ENCODE assay signal across 9 mouse cellular contexts in the genomic region with DNA sequence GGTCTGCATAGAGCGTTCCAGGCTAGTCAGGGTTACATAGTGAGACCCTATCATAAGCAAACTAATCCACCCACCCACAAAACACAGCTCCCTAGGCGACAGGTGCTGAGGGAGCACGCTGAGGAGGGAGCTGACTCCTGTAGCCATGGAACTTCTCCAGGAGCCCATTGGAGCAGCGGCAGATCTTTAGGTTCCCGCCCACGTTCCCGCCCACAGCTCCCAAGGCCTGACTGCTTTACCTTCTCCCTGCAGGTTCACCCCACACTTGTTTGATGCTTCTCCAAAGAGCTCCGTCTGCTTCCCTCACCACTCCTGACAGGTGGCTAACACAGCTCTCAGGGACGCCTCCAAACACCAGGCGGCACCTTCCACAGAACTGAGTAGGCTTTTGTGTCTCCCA. TPM values are rescaled to one million over a fixed set of nuclear protein-coding genes. Genes with fewer than 3 reads are reported as not detected.
DNase-seq lines count a peak whose midpoint lies in the region; ATAC-seq lines count a peak whose summit lies in the region.
"Had no signal": no experiment of that assay in that cellular context is flagged by ENCODE, and none has a peak within 500 bp of the region (broad histone marks: within the 10 kb centered on the region; RNA-seq: fewer than 3 reads in every experiment).

No protein-coding gene starts in this region.

- no peak for DNase-seq in kidney, adult 8-10 months
- DNase-seq in brain, adult 2 months (ENCODE audit: low read depth, low spot score), result peak; percentile 90
- no peak for DNase-seq in hindbrain, embryonic 11.5 days (ENCODE audit: low spot score)
- DNase-seq in yolk sac, embryonic 10.5 days (ENCODE audit: low spot score), result no peak

- H3K4me1 ChIP-seq in kidney, embryonic 14.5 days (ENCODE audit: control insufficient read depth, insufficient read depth, low read length), result no peaks in the 10 kb centered on the region
- peaks cover 5% of the 10 kb centered on the region; the same call in 1 of the 2 replicates for H3K4me1 ChIP-seq in kidney, embryonic 16.5 days (ENCODE audit: insufficient read depth, low read length)
- H3K4me1 ChIP-seq in lung, embryonic 16.5 days (replicated peaks; ENCODE audit: control insufficient read depth, insufficient read depth, low read length), result no peaks in the 10 kb centered on the region
- H3K4me1 ChIP-seq in hindbrain, embryonic 11.5 days (replicated peaks; ENCODE audit: control insufficient read depth, insufficient read depth, low read length), result no peaks in the 10 kb centered on the region
- H3K4me1 ChIP-seq: liver, embryonic 15.5 days had no signal

- no peaks in the 10 kb centered on the region; the same call in 1 of the 2 replicates for H3K27me3 ChIP-seq in kidney, embryonic 14.5 days (ENCODE audit: control insufficient read depth, insufficient read depth, low read length)
- H3K27me3 ChIP-seq in kidney, embryonic 16.5 days (ENCODE audit: insufficient read depth, low read length), result peaks cover 8% of the 10 kb centered on the region; the same call in 1 of the 2 replicates
- H3K27me3 ChIP-seq in lung, embryonic 16.5 days (ENCODE audit: control insufficient read depth, insufficient read depth, low read depth, low read length), result no peaks in the 10 kb centered on the region
- H3K27me3 ChIP-seq in hindbrain, embryonic 11.5 days (ENCODE audit: control insufficient read depth, insufficient read depth, low read length), result no peaks in the 10 kb centered on the region

- no peak overlapping the region for H3K9ac ChIP-seq in kidney, embryonic 14.5 days (ENCODE audit: low read depth, low read length)
- H3K9ac ChIP-seq in kidney, embryonic 16.5 days (replicated peaks; ENCODE audit: low read length), result peak overlapping the region; percentile 16; the same call in 1 of the 2 replicates
- no peak overlapping the region for H3K9ac ChIP-seq in lung, embryonic 16.5 days (ENCODE audit: low read length)
- H3K9ac ChIP-seq in hindbrain, embryonic 11.5 days (ENCODE audit: low read depth, low read length), result no peak overlapping the region
- H3K9ac ChIP-seq: liver, embryonic 15.5 days had no signal

- 14% methylated on average over 10 of the region's 10 CpGs for whole genome bisulfite sequencing in kidney, embryonic 14.5 days
- 16% methylated on average over 10 of the region's 10 CpGs for WGBS in kidney, embryonic 16.5 days
- WGBS in lung, embryonic 16.5 days, result 16% methylated on average over 10 of the region's 10 CpGs
- 29% methylated on average over 10 of the region's 10 CpGs for WGBS in hindbrain, embryonic 11.5 days

- no peaks in the 10 kb centered on the region for H3K36me3 ChIP-seq in kidney, embryonic 14.5 days (ENCODE audit: control insufficient read depth, insufficient read depth, low read length)
- no peaks in the 10 kb centered on the region for H3K36me3 ChIP-seq in kidney, embryonic 16.5 days (ENCODE audit: insufficient read depth, low read length)
- H3K36me3 ChIP-seq in lung, embryonic 16.5 days (ENCODE audit: control insufficient read depth, insufficient read depth, low read length), result no peaks in the 10 kb centered on the region
- no peaks in the 10 kb centered on the region for H3K36me3 ChIP-seq in hindbrain, embryonic 11.5 days (ENCODE audit: control insufficient read depth, insufficient read depth, low read length)
- H3K36me3 ChIP-seq: liver, embryonic 15.5 days had no signal

- ATAC-seq in kidney, embryonic 14.5 days (ENCODE audit: low FRiP score, low TSS enrichment), result peak; percentile 46; the same call in 1 of the 2 replicates
- ATAC-seq in kidney, embryonic 16.5 days (ENCODE audit: low FRiP score, low TSS enrichment), result 0 out of 2 replicates have a peak, but pooled peaks have one; percentile 31
- peak; percentile 30; the same call in 1 of the 2 replicates for ATAC-seq in lung, embryonic 16.5 days (ENCODE audit: low read depth)
- no peak for ATAC-seq in hindbrain, embryonic 11.5 days (ENCODE audit: low FRiP score)
- no peak for ATAC-seq in megakaryocyte progenitor cell, adult 5-6 weeks (replicated peaks; ENCODE audit: poor library complexity)

- H3K9me3 ChIP-seq in kidney, embryonic 14.5 days (ENCODE audit: control insufficient read depth, low read length), result peaks cover under 1% of the 10 kb centered on the region; the same call in 1 of the 2 replicates
- H3K9me3 ChIP-seq in kidney, embryonic 16.5 days (ENCODE audit: low read length), result 0 out of 2 replicates have a peak, but pooled peaks cover under 1% of the 10 kb centered on the region
- H3K9me3 ChIP-seq in lung, embryonic 16.5 days (ENCODE audit: control insufficient read depth, low read length), result no peaks in the 10 kb centered on the region
- no peaks in the 10 kb centered on the region for H3K9me3 ChIP-seq in hindbrain, embryonic 11.5 days (ENCODE audit: control insufficient read depth, low read length)
- H3K9me3 ChIP-seq: liver, embryonic 15.5 days had no signal

- no peak overlapping the region for H3K4me3 ChIP-seq in kidney, embryonic 14.5 days (ENCODE audit: low read length)
- H3K4me3 ChIP-seq in kidney, embryonic 16.5 days (ENCODE audit: low read length), result peak overlapping the region; percentile 29
- H3K4me3 ChIP-seq in lung, embryonic 16.5 days (ENCODE audit: low read length), result 0 out of 2 replicates have a peak overlapping the region, but pooled peaks have one; percentile 14
- no peak overlapping the region for H3K4me3 ChIP-seq in hindbrain, embryonic 11.5 days (ENCODE audit: low read depth, low read length)
- H3K4me3 ChIP-seq: liver, embryonic 15.5 days had no signal

- no peak overlapping the region for H3K27ac ChIP-seq in kidney, embryonic 14.5 days (ENCODE audit: low read depth, low read length)
- H3K27ac ChIP-seq in kidney, embryonic 16.5 days (ENCODE audit: low read length), result no peak overlapping the region
- no peak overlapping the region for H3K27ac ChIP-seq in lung, embryonic 16.5 days (ENCODE audit: low read length)
- H3K27ac ChIP-seq in hindbrain, embryonic 11.5 days (ENCODE audit: low read depth, low read length), result no peak overlapping the region
- H3K27ac ChIP-seq: liver, embryonic 15.5 days had no signal

- H3K4me2 ChIP-seq in kidney, embryonic 14.5 days (replicated peaks; ENCODE audit: low read depth, low read length), result peak overlapping the region; percentile 13
- H3K4me2 ChIP-seq in kidney, embryonic 16.5 days (replicated peaks; ENCODE audit: low read depth, low read length), result peak overlapping the region; percentile 48
- H3K4me2 ChIP-seq in lung, embryonic 16.5 days (ENCODE audit: low read depth, low read length), result peak overlapping the region; percentile 32
- H3K4me2 ChIP-seq in hindbrain, embryonic 11.5 days (replicated peaks; ENCODE audit: low read depth, low read length), result no peak overlapping the region
- H3K4me2 ChIP-seq: liver, embryonic 15.5 days had no signal

RNA-seq across cellular contexts. Expression of a gene that starts 40.9 kb away (rescaled TPM):
- polyA plus RNA-seq in kidney, embryonic 14.5 days (2014; fragmentation: Nextera tagmentation; extraction: Ambion mirVana), result 139 and 234 TPM in 2 replicates
- polyA plus RNA-seq in kidney, embryonic 16.5 days (2015; fragmentation: Nextera tagmentation; extraction: Ambion mirVana), result 251 and 263 TPM in 2 replicates
- polyA plus RNA-seq in lung, embryonic 16.5 days (2015; fragmentation: Nextera tagmentation; extraction: Ambion mirVana), result 226 and 238 TPM in 2 replicates
- 171 and 175 TPM in 2 replicates for polyA plus RNA-seq in hindbrain, embryonic 11.5 days (2014; fragmentation: Nextera tagmentation; extraction: Ambion mirVana)
- 132 and 143 TPM in 2 replicates for total RNA-seq in megakaryocyte progenitor cell, adult 5-6 weeks (2015)
- total RNA-seq in megakaryocyte progenitor cell, adult 5-6 weeks (2017), result 79.5 and 86.6 TPM in 2 replicates

Comparison
In these comparisons a context has a peak if more than half of its experiments do, and no peak if none do; other contexts are left out.
1. H3K4me3 ChIP-seq: peak in kidney, embryonic 16.5 days (single experiment) and lung, embryonic 16.5 days (single experiment); none in kidney, embryonic 14.5 days (single experiment) and hindbrain, embryonic 11.5 days (single experiment).
2. ATAC-seq: peak in kidney, embryonic 14.5 days (single experiment), kidney, embryonic 16.5 days (single experiment) and lung, embryonic 16.5 days (single experiment); none in hindbrain, embryonic 11.5 days (single experiment) and megakaryocyte progenitor cell, adult 5-6 weeks (single experiment).